Mouse (Mus musculus): ENCODE results near the gene Trim43b.

The Trim43b gene

DNA sequence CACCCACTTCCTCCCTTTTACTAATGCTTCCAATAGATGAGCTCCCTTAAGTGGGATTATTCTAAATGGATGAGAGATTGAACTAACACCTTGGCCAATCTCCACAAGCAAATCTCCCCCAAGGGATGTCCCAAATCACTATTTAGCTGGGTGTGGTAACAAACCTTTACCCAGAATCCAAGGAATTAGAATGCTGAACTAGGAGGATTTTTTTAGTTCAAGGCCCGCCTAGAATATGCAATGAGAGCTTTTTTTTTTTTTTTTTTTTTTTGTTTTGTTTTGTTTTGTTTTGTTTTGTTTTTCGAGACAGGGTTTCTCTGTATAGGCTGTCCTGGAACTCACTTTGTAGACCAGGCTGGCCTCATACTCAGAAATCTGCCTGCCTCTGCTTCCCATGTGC is at the start of gene Trim43b:
Gene Trim43b (minus strand): TSS at position 101 of the 400 bp plus-strand sequence.
- WGBS: 79% methylated on average over 2 of the region's 2 CpGs

DNA sequence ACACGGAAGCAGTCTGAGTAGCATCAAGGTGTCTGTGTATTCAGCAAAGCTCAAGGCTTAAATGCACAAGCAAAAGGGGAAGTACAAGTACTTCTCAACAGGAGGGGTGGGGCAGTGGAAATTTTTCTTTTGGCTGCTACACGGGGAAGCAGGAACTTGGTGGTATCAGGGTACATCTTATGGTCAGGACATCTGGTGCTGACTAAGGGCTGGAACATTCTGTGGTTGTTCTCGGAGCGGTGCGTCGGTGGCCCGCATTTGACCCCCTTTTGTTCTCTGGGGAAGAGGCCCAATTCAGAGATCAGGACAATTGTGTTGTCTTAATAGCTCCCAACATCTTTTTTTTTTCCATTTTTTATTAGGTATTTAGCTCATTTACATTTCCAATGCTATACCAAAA is 11.9 kb upstream of the Trim43b start:
- 94% methylated on average over 7 of the region's 7 CpGs for WGBS

DNA sequence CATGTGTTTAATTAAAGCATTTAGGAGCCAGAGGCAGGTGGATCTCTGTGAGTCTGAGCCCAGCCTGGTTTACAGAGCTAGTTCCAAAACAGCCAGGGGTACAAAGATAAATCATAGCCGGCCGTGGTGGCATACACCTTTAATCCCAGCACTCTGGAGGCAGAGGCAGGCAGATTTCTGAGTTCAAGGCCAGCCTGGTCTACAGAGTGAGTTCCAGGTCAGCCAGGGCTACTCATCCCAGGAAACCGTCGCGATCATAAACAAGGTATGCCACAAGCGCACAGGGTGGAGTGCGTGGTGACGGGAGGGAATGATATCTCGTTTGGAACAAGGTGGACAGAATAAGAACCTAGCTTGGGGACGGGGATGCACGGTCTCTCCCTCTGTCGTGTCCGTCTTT is 5.9 kb downstream of the Trim43b start:
- WGBS: 95% methylated on average over 13 of the region's 13 CpGs

DNA sequence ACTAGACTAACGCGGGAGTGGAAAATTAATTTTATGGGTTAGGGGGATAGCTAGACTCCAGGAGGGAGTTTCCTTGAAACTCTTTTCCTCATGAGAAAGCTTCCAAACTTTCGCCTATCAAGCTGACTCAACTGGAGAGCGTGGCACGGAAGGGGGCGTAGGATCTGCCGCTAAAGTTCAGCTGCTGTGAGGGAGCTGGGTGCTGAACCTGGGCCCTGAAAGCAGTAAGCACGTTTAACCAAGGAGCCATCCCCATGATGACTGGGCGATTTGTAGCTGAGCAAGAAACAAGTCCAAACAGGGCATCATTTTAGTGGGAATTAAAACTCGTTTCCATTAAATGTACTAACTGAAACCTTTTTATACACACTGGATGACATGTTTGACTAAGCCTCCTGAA is 13.0 kb downstream of the Trim43b start:
- 89% methylated on average over 10 of the region's 10 CpGs for WGBS

DNA sequence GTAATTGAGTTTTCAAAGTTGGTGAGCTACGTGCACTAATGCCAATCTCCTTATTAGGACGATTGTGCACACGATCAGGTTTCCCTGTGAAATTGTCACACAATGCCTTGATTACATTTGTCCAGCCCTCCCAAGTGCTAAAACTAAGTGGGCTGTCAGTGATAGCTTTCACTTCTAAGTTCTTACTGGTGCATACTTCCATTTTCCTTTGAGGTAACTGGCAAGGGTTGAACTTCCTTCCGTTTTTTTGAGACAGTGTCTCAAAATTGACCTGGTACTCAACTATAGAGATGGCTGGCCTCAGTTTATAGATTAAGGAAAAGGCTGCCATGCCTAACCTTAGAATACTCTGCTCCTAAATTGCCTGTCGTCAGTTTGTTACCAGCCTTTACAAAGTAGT is 16.1 kb downstream of the Trim43b start:
- 96% methylated on average over 2 of the region's 5 CpGs for WGBS

DNA sequence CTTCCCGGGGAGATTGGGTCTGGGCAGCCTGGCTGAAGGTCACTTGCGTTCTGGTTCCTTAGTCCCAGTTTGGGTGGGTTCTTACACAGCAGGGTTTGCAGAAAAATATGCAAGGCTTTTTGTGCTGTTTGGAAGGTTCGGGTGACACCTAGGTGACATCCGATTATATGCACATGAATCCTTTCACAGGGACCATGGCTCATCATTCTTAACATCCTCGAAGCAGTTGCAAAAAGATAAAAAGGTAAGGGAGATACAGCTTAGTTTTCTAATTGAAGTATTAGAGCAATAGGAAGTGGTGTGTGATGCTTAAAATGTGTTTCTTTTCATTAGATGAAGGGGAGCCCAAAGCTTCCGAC is 25.5 kb downstream of the Trim43b start:
- 83% methylated on average over 3 of the region's 6 CpGs for WGBS

DNA sequence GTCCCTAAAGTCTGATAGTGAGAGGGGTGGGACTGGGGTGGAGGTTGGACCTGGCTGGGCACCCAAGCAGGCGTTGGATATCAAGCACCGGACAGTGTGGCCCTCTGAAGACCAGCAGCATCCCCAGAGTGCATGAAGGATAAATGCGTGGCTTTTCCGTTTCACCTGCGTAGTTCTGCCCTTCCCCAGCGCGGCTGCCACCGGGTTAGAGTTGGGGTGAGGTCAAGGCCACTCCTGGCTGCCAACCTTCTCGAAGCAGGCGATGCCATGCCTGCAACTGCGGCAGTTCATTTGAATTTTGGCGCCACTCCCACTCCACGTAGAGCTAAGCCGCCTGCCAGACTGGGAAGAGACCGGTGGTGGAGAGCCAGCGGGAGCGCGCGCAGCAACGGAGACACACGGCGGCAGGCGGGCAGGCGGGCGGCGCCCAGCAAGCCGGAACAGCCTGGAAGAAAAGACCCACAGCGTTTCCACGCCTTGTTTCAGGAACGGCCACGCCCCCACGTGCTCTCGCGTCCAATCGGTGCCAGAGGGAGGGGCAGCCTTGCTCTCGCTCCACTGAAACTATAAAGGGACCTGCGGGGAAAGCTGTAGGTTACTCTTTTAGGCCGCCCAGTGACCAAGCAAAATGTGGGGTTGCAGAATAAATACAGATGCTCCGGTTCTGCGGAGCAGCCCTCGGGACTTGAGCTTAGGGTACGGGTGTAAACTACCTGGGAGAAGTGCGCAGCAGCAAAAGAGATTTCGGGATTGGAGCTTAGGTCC is 26.1 kb downstream of the Trim43b start:
- WGBS: 77% methylated on average over 41 of the region's 44 CpGs
